Mouse (Mus musculus): Measurements from ENCODE around the gene Grhl1. TPM values are rescaled to one million over a fixed set of nuclear protein-coding genes. Genes with fewer than 3 reads are reported as not detected.

The Grhl1 gene
- total and polyA plus RNA-seq, 2 experiments from 2014 or later = 2.3 to 2.7 TPM

GRCm38 (mm10) chr12:24586193-24586592 is 14.1 kb downstream of the Grhl1 start:
- no peak overlapping the region for H3K4me2 ChIP-seq (ENCODE audit: low read depth)
- H3K9ac ChIP-seq = no peak overlapping the region
- TF ChIP-seq CTCF (IDR thresholded peaks at IDR 0.05; ENCODE audit: low read depth) = no peak
- WGBS = 75% methylated on average over 7 of the region's 7 CpGs
- no peak overlapping the region for H3K27ac ChIP-seq (ENCODE audit: low read depth, low read length)
- no peak overlapping the region for H3K4me3 ChIP-seq (ENCODE audit: low read depth, low read length)
- H3K36me3 ChIP-seq (ENCODE audit: insufficient read depth) = no peaks in the 10 kb centered on the region
- ATAC-seq (no peak), DNase-seq (no peak)
- no peaks in the 10 kb centered on the region for H3K4me1 ChIP-seq (ENCODE audit: insufficient read depth)
- no peaks in the 10 kb centered on the region for H3K9me3 ChIP-seq (ENCODE audit: low read length)
- no peaks in the 10 kb centered on the region for H3K27me3 ChIP-seq (ENCODE audit: insufficient read depth, low read length)

GRCm38 (mm10) chr12:24590371-24590770 is 18.3 kb downstream of the Grhl1 start:
- H3K4me2 ChIP-seq (ENCODE audit: low read depth) = no peak overlapping the region
- 76% methylated on average over 7 of the region's 7 CpGs for WGBS
- H3K9me3 ChIP-seq (ENCODE audit: low read length) = no peaks in the 10 kb centered on the region
- no peaks in the 10 kb centered on the region for H3K27me3 ChIP-seq (ENCODE audit: insufficient read depth, low read length)
- ATAC-seq (no peak), DNase-seq (no peak)
- no peak overlapping the region for H3K9ac ChIP-seq
- no peak overlapping the region for H3K4me3 ChIP-seq (ENCODE audit: low read depth, low read length)
- H3K4me1 ChIP-seq (ENCODE audit: insufficient read depth) = peaks cover 5% of the 10 kb centered on the region; the same call in 1 of the 2 replicates
- H3K36me3 ChIP-seq (ENCODE audit: insufficient read depth) = no peaks in the 10 kb centered on the region
- H3K27ac ChIP-seq (ENCODE audit: low read depth, low read length) = no peak overlapping the region
- TF ChIP-seq CTCF (IDR thresholded peaks at IDR 0.05; ENCODE audit: low read depth) = no peak

- Histone ChIP-seq H3K27ac (ENCODE audit: low read depth, low read length) (no peak overlapping the region), H3K4me3 (ENCODE audit: low read depth, low read length) (no peak overlapping the region), H3K27me3 (ENCODE audit: insufficient read depth, low read length) (no peaks in the 10 kb centered on the region), H3K9ac (no peak overlapping the region), H3K9me3 (ENCODE audit: low read length) (no peaks in the 10 kb centered on the region), H3K4me1 (ENCODE audit: insufficient read depth) (peaks cover 5% of the 10 kb centered on the region; the same call in 1 of the 2 replicates), H3K36me3 (ENCODE audit: insufficient read depth) (no peaks in the 10 kb centered on the region), H3K4me2 (ENCODE audit: low read depth) (no peak overlapping the region)
- ATAC-seq = no peak
- no peak for DNase-seq
- 80% methylated on average over 9 of the region's 9 CpGs for WGBS
- TF ChIP-seq CTCF (IDR thresholded peaks at IDR 0.05; ENCODE audit: low read depth) = no peak
Measured at GRCm38 (mm10) chr12:24592055-24592454, 20.0 kb downstream of the Grhl1 start.

GRCm38 (mm10) chr12:24592956-24593672 is 21.0 kb downstream of the Grhl1 start:
- no peak for TF ChIP-seq CTCF (IDR thresholded peaks at IDR 0.05; ENCODE audit: low read depth)
- Histone ChIP-seq H3K36me3 (ENCODE audit: insufficient read depth) (no peaks in the 10 kb centered on the region), H3K4me2 (ENCODE audit: low read depth) (peak overlapping the region; percentile 29), H3K27ac (ENCODE audit: low read depth, low read length) (no peak overlapping the region), H3K9me3 (ENCODE audit: low read length) (no peaks in the 10 kb centered on the region), H3K4me1 (ENCODE audit: insufficient read depth) (peaks cover 5% of the 10 kb centered on the region; the same call in 1 of the 2 replicates), H3K4me3 (ENCODE audit: low read depth, low read length) (no peak overlapping the region), H3K27me3 (ENCODE audit: insufficient read depth, low read length) (no peaks in the 10 kb centered on the region), H3K9ac (no peak overlapping the region)
- 19% methylated on average over 22 of the region's 22 CpGs for WGBS
- DNase-seq = no peak
- peak; percentile 48; the same call in 1 of the 2 replicates for ATAC-seq

GRCm38 (mm10) chr12:24597376-24597775 is 25.3 kb downstream of the Grhl1 start:
- no peak overlapping the region for H3K4me3 ChIP-seq (ENCODE audit: low read depth, low read length)
- no peak overlapping the region for H3K4me2 ChIP-seq (ENCODE audit: low read depth)
- no peaks in the 10 kb centered on the region for H3K9me3 ChIP-seq (ENCODE audit: low read length)
- no peaks in the 10 kb centered on the region for H3K36me3 ChIP-seq (ENCODE audit: insufficient read depth)
- ATAC-seq (no peak), DNase-seq (no peak)
- WGBS = 68% methylated on average over 6 of the region's 6 CpGs
- H3K27me3 ChIP-seq (ENCODE audit: insufficient read depth, low read length) = no peaks in the 10 kb centered on the region
- no peak for TF ChIP-seq CTCF (IDR thresholded peaks at IDR 0.05; ENCODE audit: low read depth)
- peaks cover 5% of the 10 kb centered on the region; the same call in 1 of the 2 replicates for H3K4me1 ChIP-seq (ENCODE audit: insufficient read depth)
- no peak overlapping the region for H3K9ac ChIP-seq
- H3K27ac ChIP-seq (ENCODE audit: low read depth, low read length) = no peak overlapping the region

- H3K4me2 ChIP-seq (ENCODE audit: low read depth) = no peak overlapping the region
- TF ChIP-seq CTCF (IDR thresholded peaks at IDR 0.05; ENCODE audit: low read depth) = no peak
- H3K36me3 ChIP-seq (ENCODE audit: insufficient read depth) = no peaks in the 10 kb centered on the region
- H3K4me1 ChIP-seq (ENCODE audit: insufficient read depth) = no peaks in the 10 kb centered on the region
- no peak overlapping the region for H3K9ac ChIP-seq
- H3K9me3 ChIP-seq (ENCODE audit: low read length) = no peaks in the 10 kb centered on the region
- no peak overlapping the region for H3K4me3 ChIP-seq (ENCODE audit: low read depth, low read length)
- DNase-seq = no peak
- H3K27me3 ChIP-seq (ENCODE audit: insufficient read depth, low read length) = no peaks in the 10 kb centered on the region
- no peak for ATAC-seq
- H3K27ac ChIP-seq (ENCODE audit: low read depth, low read length) = no peak overlapping the region
- 61% methylated on average over 8 of the region's 8 CpGs for WGBS
Measured at GRCm38 (mm10) chr12:24599366-24599895, 27.3 kb downstream of the Grhl1 start.

- WGBS = 84% methylated on average over 7 of the region's 7 CpGs
- Histone ChIP-seq H3K4me3 (ENCODE audit: low read depth, low read length) (no peak overlapping the region), H3K27me3 (ENCODE audit: insufficient read depth, low read length) (no peaks in the 10 kb centered on the region), H3K27ac (ENCODE audit: low read depth, low read length) (no peak overlapping the region), H3K4me2 (ENCODE audit: low read depth) (no peak overlapping the region), H3K36me3 (ENCODE audit: insufficient read depth) (no peaks in the 10 kb centered on the region), H3K4me1 (ENCODE audit: insufficient read depth) (no peaks in the 10 kb centered on the region), H3K9me3 (ENCODE audit: low read length) (no peaks in the 10 kb centered on the region), H3K9ac (no peak overlapping the region)
- ATAC-seq (no peak), DNase-seq (no peak)
- TF ChIP-seq CTCF (IDR thresholded peaks at IDR 0.05; ENCODE audit: low read depth) = no peak
Measured at GRCm38 (mm10) chr12:24600074-24600473, 28.0 kb downstream of the Grhl1 start.
